Mouse (Mus musculus): ENCODE measurements at regions not wholly inside any gene's neighbourhood (a gene's known extent, or its start where the extent isn't known, plus 50 kb on each side); places are given as distances from the start of the nearest gene placed in this dataset.

GRCm38 (mm10) chr1:39102126-39102905, 91.2 kb upstream of the Npas2 start:
- DNase-seq: no peak

GRCm38 (mm10) chr1:39102989-39103910, 90.3 kb upstream of the Npas2 start:
- DNase-seq: no peak

- no peak for DNase-seq
Observed at GRCm38 (mm10) chr1:39105546-39106371, 87.8 kb upstream of the Npas2 start.

GRCm38 (mm10) chr1:39106372-39106643, 87.2 kb upstream of the Npas2 start:
- DNase-seq: no peak

- no peak for DNase-seq
Observed at GRCm38 (mm10) chr1:39106650-39107049, 86.9 kb upstream of the Npas2 start.

GRCm38 (mm10) chr1:39116319-39116718, 77.2 kb upstream of the Npas2 start:
- no peak for DNase-seq

GRCm38 (mm10) chr1:39122316-39123015, 71.1 kb upstream of the Npas2 start:
- no peak for DNase-seq

- no peak for DNase-seq
Observed at GRCm38 (mm10) chr1:39123081-39123812, 70.3 kb upstream of the Npas2 start.

- no peak for DNase-seq
Observed at GRCm38 (mm10) chr1:39123813-39124146, 69.8 kb upstream of the Npas2 start.

GRCm38 (mm10) chr1:39134521-39134920, 59.0 kb upstream of the Npas2 start:
- DNase-seq: no peak

GRCm38 (mm10) chr1:39143054-39143453, 50.5 kb upstream of the Npas2 start:
- no peak for DNase-seq

GRCm38 (mm10) chr1:39143626-39144025, 49.9 kb upstream of the Npas2 start:
- DNase-seq: no peak

All from cerebellum, adult 18-20 months (tissue).